9 mouse cellular contexts compared by ENCODE assay signal in the genomic region with DNA sequence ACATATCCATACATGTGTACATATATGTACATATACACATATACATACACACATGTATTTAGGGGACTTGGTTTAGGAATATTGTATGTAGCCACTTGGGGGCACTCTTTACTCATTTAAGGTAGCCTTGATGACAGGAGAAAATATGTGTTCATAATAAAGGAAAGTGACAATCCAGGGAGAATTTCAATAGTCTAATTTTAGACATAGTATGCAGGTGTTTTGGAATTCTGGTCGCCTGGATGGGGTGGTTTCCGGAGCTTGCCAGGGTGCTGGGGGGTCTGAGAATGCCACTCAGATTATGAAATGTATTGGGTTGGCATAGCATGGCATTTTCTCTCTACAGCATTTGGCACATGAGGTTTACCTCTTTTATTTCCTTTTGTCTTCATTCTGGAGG.
DNase-seq lines count a peak whose midpoint lies in the region; ATAC-seq and TF ChIP-seq lines count a peak whose summit lies in the region.
"Had no signal": no experiment of that assay in that cellular context is flagged by ENCODE, and none has a peak within 500 bp of the region (broad histone marks: within the 10 kb centered on the region; RNA-seq: fewer than 3 reads in every experiment).

No protein-coding gene starts in this region.

- H3K9ac ChIP-seq in heart, postnatal 0 days (replicated peaks; ENCODE audit: low read depth, low read length) = no peak overlapping the region
- no peak overlapping the region for H3K9ac ChIP-seq in embryonic facial prominence, embryonic 11.5 days (replicated peaks; ENCODE audit: low read length)
- no peak overlapping the region for H3K9ac ChIP-seq in intestine, postnatal 0 days (ENCODE audit: low read depth, low read length)
- H3K9ac ChIP-seq in midbrain, embryonic 16.5 days (ENCODE audit: low read depth, low read length) = no peak overlapping the region; the same call in 1 of the 2 replicates

- H3K27me3 ChIP-seq in heart, postnatal 0 days (ENCODE audit: control insufficient read depth, insufficient read depth, low read length) = no peaks in the 10 kb centered on the region
- no peaks in the 10 kb centered on the region for H3K27me3 ChIP-seq in heart, embryonic 10.5 days (ENCODE audit: insufficient read depth, poor library complexity, severe bottlenecking)
- H3K27me3 ChIP-seq in embryonic facial prominence, embryonic 11.5 days (ENCODE audit: control insufficient read depth, insufficient read depth, low read length) = no peaks in the 10 kb centered on the region
- no peaks in the 10 kb centered on the region for H3K27me3 ChIP-seq in intestine, postnatal 0 days (replicated peaks; ENCODE audit: control insufficient read depth, insufficient read depth, low read length)
- no peaks in the 10 kb centered on the region for H3K27me3 ChIP-seq in midbrain, embryonic 16.5 days (ENCODE audit: control insufficient read depth, insufficient read depth, low read depth, low read length)

- TF ChIP-seq EP300 in heart, postnatal 0 days (IDR thresholded peaks at IDR 0.05; ENCODE audit: low read depth) = no peak

- 5% methylated on average over 2 of the region's 2 CpGs for WGBS in heart, postnatal 0 days
- WGBS in heart, embryonic 10.5 days = 24% methylated on average over 2 of the region's 2 CpGs
- WGBS in embryonic facial prominence, embryonic 11.5 days = 32% methylated on average over 2 of the region's 2 CpGs
- 25% methylated on average over 2 of the region's 2 CpGs for WGBS in intestine, postnatal 0 days
- 3% methylated on average over 2 of the region's 2 CpGs for WGBS in midbrain, embryonic 16.5 days

- H3K4me1 ChIP-seq in heart, postnatal 0 days (ENCODE audit: control insufficient read depth, insufficient read depth) = no peaks in the 10 kb centered on the region
- no peaks in the 10 kb centered on the region for H3K4me1 ChIP-seq in heart, embryonic 10.5 days
- H3K4me1 ChIP-seq in embryonic facial prominence, embryonic 11.5 days (ENCODE audit: control insufficient read depth, insufficient read depth, low read length) = no peaks in the 10 kb centered on the region
- H3K4me1 ChIP-seq in intestine, postnatal 0 days (replicated peaks; ENCODE audit: control insufficient read depth, insufficient read depth, low read length) = no peaks in the 10 kb centered on the region
- peaks cover 6% of the 10 kb centered on the region; the same call in 1 of the 2 replicates for H3K4me1 ChIP-seq in midbrain, embryonic 16.5 days (ENCODE audit: control insufficient read depth, insufficient read depth, low read length)

- no peak overlapping the region for H3K4me2 ChIP-seq in heart, postnatal 0 days (ENCODE audit: low read depth, low read length)
- no peak overlapping the region for H3K4me2 ChIP-seq in embryonic facial prominence, embryonic 11.5 days (ENCODE audit: low read depth, low read length)
- no peak overlapping the region for H3K4me2 ChIP-seq in intestine, postnatal 0 days (replicated peaks; ENCODE audit: low read depth)
- peak overlapping the region; percentile 33 for H3K4me2 ChIP-seq in midbrain, embryonic 16.5 days (ENCODE audit: low read length)

- no peak overlapping the region for H3K4me3 ChIP-seq in heart, postnatal 0 days (ENCODE audit: low read depth, low read length)
- H3K4me3 ChIP-seq in heart, embryonic 10.5 days = no peak overlapping the region
- H3K4me3 ChIP-seq in embryonic facial prominence, embryonic 11.5 days (ENCODE audit: low read depth, low read length) = no peak overlapping the region
- no peak overlapping the region for H3K4me3 ChIP-seq in intestine, postnatal 0 days (ENCODE audit: low read depth, low read length)
- H3K4me3 ChIP-seq in midbrain, embryonic 16.5 days (ENCODE audit: low read depth, low read length) = no peak overlapping the region

- H3K27ac ChIP-seq in heart, postnatal 0 days (ENCODE audit: low read depth) = no peak overlapping the region
- no peak overlapping the region for H3K27ac ChIP-seq in heart, embryonic 10.5 days
- no peak overlapping the region for H3K27ac ChIP-seq in embryonic facial prominence, embryonic 11.5 days (replicated peaks; ENCODE audit: low read depth, low read length)
- H3K27ac ChIP-seq in intestine, postnatal 0 days (ENCODE audit: low read depth, low read length) = no peak overlapping the region
- H3K27ac ChIP-seq in midbrain, embryonic 16.5 days (ENCODE audit: low read length) = peak overlapping the region; percentile 75

- TF ChIP-seq CTCF in heart, postnatal 0 days (IDR thresholded peaks at IDR 0.05; ENCODE audit: low read depth) = peak; percentile 59
- peak; percentile 71 for TF ChIP-seq CTCF in intestine, postnatal 0 days (IDR thresholded peaks at IDR 0.05; ENCODE audit: low read depth)

- H3K36me3 ChIP-seq in heart, postnatal 0 days (replicated peaks; ENCODE audit: control insufficient read depth, insufficient read depth, low read length) = no peaks in the 10 kb centered on the region
- no peaks in the 10 kb centered on the region for H3K36me3 ChIP-seq in heart, embryonic 10.5 days
- H3K36me3 ChIP-seq in embryonic facial prominence, embryonic 11.5 days (replicated peaks; ENCODE audit: control insufficient read depth, insufficient read depth, low read depth, low read length) = no peaks in the 10 kb centered on the region
- no peaks in the 10 kb centered on the region for H3K36me3 ChIP-seq in intestine, postnatal 0 days (ENCODE audit: control insufficient read depth, insufficient read depth)
- H3K36me3 ChIP-seq in midbrain, embryonic 16.5 days (ENCODE audit: control insufficient read depth, insufficient read depth, low read length) = no peaks in the 10 kb centered on the region
- H3K36me3 ChIP-seq: G1E had no signal

- DNase-seq in heart, postnatal 0 days (ENCODE audit: low spot score) = peak; percentile 60
- DNase-seq in heart, embryonic 10.5 days (ENCODE audit: low spot score) = no peak
- DNase-seq in R1 (ENCODE audit: low read depth, low spot score) = peak; percentile 38
- peak; percentile 77 for DNase-seq in embryonic facial prominence, embryonic 11.5 days (ENCODE audit: low spot score)
- no peak for DNase-seq in adrenal gland, postnatal 36 days

- peak; percentile 30; the same call in 1 of the 2 replicates for ATAC-seq in heart, postnatal 0 days (ENCODE audit: insufficient read depth, low read depth)
- no peak; the same call in 1 of the 2 replicates for ATAC-seq in embryonic facial prominence, embryonic 11.5 days (replicated peaks; ENCODE audit: insufficient number of reproducible peaks, low FRiP score, low TSS enrichment, low read depth)
- no peak for ATAC-seq in intestine, postnatal 0 days
- peak; percentile 90 for ATAC-seq in midbrain, embryonic 16.5 days
- ATAC-seq in megakaryocyte, adult 5-6 weeks (ENCODE audit: poor library complexity, severe bottlenecking) = no peak

- H3K9me3 ChIP-seq in heart, postnatal 0 days (replicated peaks; ENCODE audit: control insufficient read depth, low read length) = no peaks in the 10 kb centered on the region
- H3K9me3 ChIP-seq in heart, embryonic 10.5 days = no peaks in the 10 kb centered on the region
- no peaks in the 10 kb centered on the region for H3K9me3 ChIP-seq in embryonic facial prominence, embryonic 11.5 days (replicated peaks; ENCODE audit: control insufficient read depth, low read length)
- no peaks in the 10 kb centered on the region for H3K9me3 ChIP-seq in intestine, postnatal 0 days (ENCODE audit: control insufficient read depth)
- no peaks in the 10 kb centered on the region for H3K9me3 ChIP-seq in midbrain, embryonic 16.5 days (replicated peaks; ENCODE audit: control insufficient read depth, low read length, poor library complexity, severe bottlenecking)
- H3K9me3 ChIP-seq: G1E had no signal

Comparison
In these comparisons a context has a peak if more than half of its experiments do, and no peak if none do; other contexts are left out.
1. DNase-seq: peak in heart, postnatal 0 days (single experiment), R1 (single experiment) and embryonic facial prominence, embryonic 11.5 days (single experiment); none in heart, embryonic 10.5 days (single experiment) and adrenal gland, postnatal 36 days (0 of 2).
2. ATAC-seq: peak in heart, postnatal 0 days (single experiment) and midbrain, embryonic 16.5 days (single experiment); none in embryonic facial prominence, embryonic 11.5 days (single experiment), intestine, postnatal 0 days (single experiment) and megakaryocyte, adult 5-6 weeks (single experiment).